Mouse (Mus musculus) liver, adult 2 months (tissue): Measurements from ENCODE around the gene Arl15.

Experiments used
- CTCF ChIP-seq: fragments of 200-500 bp; IDR thresholded peaks from 2 replicates; pipeline ENCODE4 v1.5.1; 2011; ENCODE audit warnings: low read depth, low read length, control low read depth
- POLR2A ChIP-seq: fragments of 200-500 bp; IDR thresholded peaks from 2 replicates; pipeline ENCODE4 v1.6.1; 2011; ENCODE audit warnings: low read length, control low read depth; ENCODE audit not compliant: insufficient read depth; ENCODE audit errors: extremely low read depth

DNA sequence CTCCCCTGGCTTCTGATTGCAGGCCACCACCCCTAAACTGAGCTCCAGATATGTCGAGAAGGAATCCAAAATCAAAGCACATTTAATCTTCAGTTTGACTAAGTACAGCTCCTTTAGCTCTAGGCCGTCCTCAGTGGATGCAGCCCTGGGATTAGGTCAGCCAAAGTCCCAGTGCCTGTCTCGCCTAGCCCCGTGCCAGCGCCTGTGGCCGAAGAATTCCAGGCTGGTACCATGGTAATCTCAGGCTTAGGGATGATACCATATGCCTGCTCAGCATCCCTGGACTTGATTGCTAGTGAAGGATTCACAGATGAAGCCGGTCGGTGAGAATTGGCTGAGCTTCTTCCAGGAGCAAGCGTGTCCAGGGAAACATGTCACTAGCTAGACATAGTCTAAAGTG lies 261.4 kb downstream of the Arl15 start:
- TF ChIP-seq CTCF (no peak), POLR2A (no peak)
